Mouse (Mus musculus) embryonic stem cell, embryonic (primary cell): ENCODE results near the gene Shisa7.

ENCODE experiments used
- CTCF ChIA-PET, 4 experiments: fragments of 300-600 bp in 2 of 4; fragments of 350-600 bp in 2 of 4; sonication (Branson Sonifier 250); formaldehyde crosslinking; loops; one replicate each; lab custom pipeline; 2022; ENCODE audit warnings: inconsistent platforms in 2 of 4; lab: Charles Lee
- POLR2A ChIA-PET, 4 experiments: fragments of 300-600 bp in 2 of 4; fragments of 350-600 bp in 2 of 4; sonication (Branson Sonifier 250); formaldehyde crosslinking; loops; one replicate each; lab custom pipeline; 2022; ENCODE audit warnings: antibody characterized with exemption in 4 of 4, inconsistent platforms in 1 of 4; lab: Charles Lee

Gene Shisa7

DNA sequence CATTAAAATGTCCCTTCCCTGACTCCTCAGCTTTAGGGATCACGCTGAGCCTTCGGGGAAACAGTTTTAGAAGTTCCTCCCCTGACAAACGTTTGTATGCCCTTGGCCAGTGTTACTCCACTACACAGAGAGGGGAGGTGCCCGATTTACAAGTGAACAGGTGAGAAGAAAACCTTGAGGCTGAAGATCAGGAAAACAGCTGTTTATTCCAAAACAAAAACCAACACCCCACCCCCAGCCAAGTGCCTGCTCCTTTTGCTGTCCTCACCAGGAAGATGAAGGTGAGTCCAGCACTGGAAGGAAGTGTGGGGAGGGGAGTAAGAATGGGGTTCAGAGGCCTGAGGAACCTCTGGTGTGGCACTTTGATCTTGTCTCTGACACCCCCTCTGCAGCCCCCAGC, 19.1 kb downstream of the Shisa7 start:
- ChIA-PET CTCF (interaction anchor here in 2 of 4 experiments (1.6 to 2.0 kb wide), 2 partner anchors 11 to 75 kb away, joined by 5 to 6 read pairs; no protein-coding TSS in a partner anchor), POLR2A (interaction anchor here (0.6 to 22.0 kb wide), 42 partner anchors 8 to 249 kb away, joined by 3 to 646 read pairs (median 5); partner anchors contain the start of genes Ube2s (in 4 of the 4), Isoc2a (in 3 of the 4), Rpl28 (in 3 of the 4) and Shisa7 (in 3 of the 4))

DNA sequence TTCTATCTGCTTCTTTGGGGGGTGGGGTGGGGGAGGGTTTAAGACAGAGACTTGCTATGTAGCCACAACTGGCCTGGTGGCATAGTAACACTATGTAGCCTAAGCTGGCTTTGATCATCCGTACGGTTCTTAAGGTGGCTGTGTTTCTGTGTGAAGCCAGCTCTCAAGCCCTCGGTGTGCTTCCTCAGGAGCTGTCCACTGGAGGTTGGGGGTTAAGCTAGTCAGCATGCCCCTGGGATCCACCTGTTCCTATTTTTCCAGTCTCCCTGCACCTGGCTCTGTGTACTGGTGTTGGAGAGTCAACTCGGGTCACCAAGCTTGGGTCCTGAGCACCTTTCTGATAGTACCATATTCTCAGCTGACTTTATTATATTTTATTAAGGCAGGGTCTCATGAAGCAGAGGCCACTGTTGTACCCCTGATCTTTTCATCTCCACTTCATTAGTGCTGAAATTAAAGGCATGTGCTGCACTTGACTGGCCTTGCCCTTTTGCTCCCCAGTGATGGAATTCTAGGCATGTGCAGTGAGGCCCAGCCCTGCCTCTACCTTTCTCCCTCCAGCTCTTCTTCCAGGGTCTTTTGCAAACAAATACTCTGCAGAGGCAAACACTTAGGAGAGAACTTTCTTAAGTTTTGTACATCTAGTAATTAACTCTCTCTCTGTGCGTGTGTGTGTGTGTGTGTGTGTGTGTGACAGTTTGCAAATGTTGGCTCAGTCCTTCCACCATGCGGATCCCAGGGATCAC, 22.2 kb downstream of the Shisa7 start:
- CTCF ChIA-PET, result interaction anchor here (0.6 to 2.3 kb wide), 12 partner anchors 10 to 80 kb away, joined by 3 to 10 read pairs (median 3); partner anchors contain the start of genes Rpl28 (in 1 of the 4) and Ube2s (in 1 of the 4)

GRCm38 (mm10) chr7:4821690-4822089, 22.8 kb downstream of the Shisa7 start:
- ChIA-PET CTCF (interaction anchor here in 3 of 4 experiments (1.1 to 2.3 kb wide), 4 partner anchors 9 to 15 kb away, joined by 3 to 10 read pairs (median 6); partner anchors contain the start of gene Ube2s (in 1 of the 3)), POLR2A (interaction anchor here (0.5 to 22.0 kb wide), 62 partner anchors 9 to 1351 kb away, joined by 3 to 646 read pairs (median 7); partner anchors contain the start of genes Ube2s (in 4 of the 4), Cox6b2 (in 3 of the 4), Rpl28 (in 3 of the 4) and Ccdc106 (in 2 of the 4))

More for the DNA sequence above, 22.2 kb downstream of the Shisa7 start:
- POLR2A ChIA-PET, result interaction anchor here (0.5 to 22.0 kb wide), 97 partner anchors 8 to 1621 kb away, joined by 3 to 646 read pairs (median 5); partner anchors contain the start of genes Ube2s (in 4 of the 4), Cox6b2 (in 3 of the 4), Fiz1 (in 3 of the 4) and Kmt5c (in 3 of the 4)

DNA sequence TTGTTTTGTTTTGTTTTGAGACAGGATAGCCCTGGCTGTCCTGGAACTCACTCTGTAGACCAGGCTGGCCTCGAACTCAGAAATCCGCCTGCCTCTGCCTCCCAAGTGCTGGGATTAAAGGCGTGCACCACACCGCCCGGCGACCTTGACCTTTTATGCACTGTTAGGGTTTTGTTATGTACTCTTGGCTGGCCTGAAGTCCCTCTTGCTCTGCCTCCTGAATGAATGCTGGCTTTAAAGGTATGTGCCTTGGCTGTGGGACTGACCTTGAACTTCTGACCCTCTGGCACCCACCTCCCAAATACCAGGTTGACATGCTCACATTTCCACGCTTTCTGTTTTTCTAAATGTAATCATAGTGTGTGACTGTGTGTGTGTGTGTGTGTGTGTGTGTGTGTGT, 23.6 kb downstream of the Shisa7 start:
- ChIA-PET CTCF (interaction anchor here in 1 of 4 experiments (0.9 kb wide), 1 partner anchor 136 kb away, joined by 4 read pairs; the partner anchor contains the start of gene Hspbp1), POLR2A (interaction anchor here in 3 of 4 experiments (0.6 to 23.6 kb wide), 36 partner anchors 8 to 209 kb away, joined by 3 to 989 read pairs (median 4); partner anchors contain the start of genes Isoc2a (in 3 of the 3), Ube2s (in 3 of the 3), Rpl28 (in 2 of the 3) and Shisa7 (in 2 of the 3))

- ChIA-PET POLR2A (interaction anchor here in 3 of 4 experiments (0.6 to 23.6 kb wide), 19 partner anchors 8 to 1576 kb away, joined by 3 to 989 read pairs (median 5); partner anchors contain the start of genes Rpl28 (in 2 of the 3), Fiz1 (in 1 of the 3), Gm44973 (in 1 of the 3) and Kmt5c (in 1 of the 3)), CTCF (interaction anchor here in 1 of 4 experiments (1.5 kb wide), 1 partner anchor 124 kb away, joined by 3 read pairs; no protein-coding TSS in a partner anchor)
These were observed 27.9 kb downstream of the Shisa7 start for GRCm38 (mm10) chr7:4816559-4816958.

GRCm38 (mm10) chr7:4813105-4813791, 31.2 kb downstream of the Shisa7 start:
- CTCF ChIA-PET, result interaction anchor here in 2 of 4 experiments (0.6 to 1.8 kb wide), 13 partner anchors 9 to 305 kb away, joined by 3 to 10 read pairs (median 5); partner anchors contain the start of genes Cox6b2 (in 1 of the 2), Rpl28 (in 1 of the 2) and Sbk2 (in 1 of the 2)
- POLR2A ChIA-PET, result interaction anchor here (0.6 to 23.6 kb wide), 318 partner anchors 7 to 1916 kb away, joined by 3 to 989 read pairs (median 6); partner anchors contain the start of genes Rpl28 (in 4 of the 4), Cox6b2 (in 3 of the 4), Dnaaf3 (in 3 of the 4) and Fiz1 (in 3 of the 4)

- CTCF ChIA-PET, result interaction anchor here in 2 of 4 experiments (0.5 to 1.8 kb wide), 14 partner anchors 10 to 1343 kb away, joined by 3 to 10 read pairs (median 4); partner anchors contain the start of genes Cox6b2 (in 1 of the 2), Rpl28 (in 1 of the 2), Sbk2 (in 1 of the 2) and Zfp787 (in 1 of the 2)
- POLR2A ChIA-PET, result interaction anchor here (0.5 to 23.6 kb wide), 337 partner anchors 8 to 1964 kb away, joined by 3 to 989 read pairs (median 5); partner anchors contain the start of genes Rpl28 (in 4 of the 4), Cox6b2 (in 3 of the 4), Dnaaf3 (in 3 of the 4) and Fiz1 (in 3 of the 4)
These were observed 32.0 kb downstream of the Shisa7 start, which contains the start of gene Ube2s for GRCm38 (mm10) chr7:4812303-4813104. Ube2s (minus strand) TSS chr7:4812590.

- ChIA-PET POLR2A (interaction anchor here (0.6 to 25.1 kb wide), 202 partner anchors 2 to 1964 kb away, joined by 3 to 989 read pairs (median 8); partner anchors contain the start of genes Cox6b2 (in 3 of the 4), Hspbp1 (in 3 of the 4), Isoc2a (in 3 of the 4) and Kmt5c (in 3 of the 4)), CTCF (interaction anchor here in 1 of 4 experiments (1.1 to 1.8 kb wide), 4 partner anchors 100 to 304 kb away, joined by 4 to 9 read pairs (median 7); no protein-coding TSS in a partner anchor)
These were observed 32.6 kb downstream of the Shisa7 start for GRCm38 (mm10) chr7:4811842-4812302.

DNA sequence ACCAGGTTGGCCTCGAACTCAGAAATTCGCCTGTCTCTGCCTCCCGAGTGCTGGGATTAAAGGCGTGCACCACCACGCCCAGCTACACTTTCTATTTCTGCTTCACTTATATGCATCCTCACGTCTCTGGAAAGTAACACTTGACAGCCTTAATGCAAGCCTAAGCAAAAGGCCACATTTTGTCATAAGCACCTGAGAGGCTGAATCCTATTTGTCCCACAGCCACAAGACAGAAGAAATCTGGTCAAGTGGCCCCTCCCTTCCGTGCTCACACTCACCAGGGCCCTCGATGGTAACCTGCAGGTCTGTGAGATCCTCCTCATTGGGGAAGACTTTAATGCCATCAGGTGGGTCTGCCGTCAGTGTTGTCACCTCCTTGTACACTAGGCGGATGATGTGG, 33.4 kb downstream of the Shisa7 start:
- CTCF ChIA-PET, result interaction anchor here in 1 of 4 experiments (0.9 kb wide), 1 partner anchor 89 kb away, joined by 5 read pairs; no protein-coding TSS in a partner anchor
- POLR2A ChIA-PET, result interaction anchor here (0.7 to 25.1 kb wide), 83 partner anchors 2 to 674 kb away, joined by 3 to 989 read pairs (median 19); partner anchors contain the start of genes Rpl28 (in 4 of the 4), Isoc2a (in 3 of the 4), Kmt5c (in 3 of the 4) and Shisa7 (in 3 of the 4)

DNA sequence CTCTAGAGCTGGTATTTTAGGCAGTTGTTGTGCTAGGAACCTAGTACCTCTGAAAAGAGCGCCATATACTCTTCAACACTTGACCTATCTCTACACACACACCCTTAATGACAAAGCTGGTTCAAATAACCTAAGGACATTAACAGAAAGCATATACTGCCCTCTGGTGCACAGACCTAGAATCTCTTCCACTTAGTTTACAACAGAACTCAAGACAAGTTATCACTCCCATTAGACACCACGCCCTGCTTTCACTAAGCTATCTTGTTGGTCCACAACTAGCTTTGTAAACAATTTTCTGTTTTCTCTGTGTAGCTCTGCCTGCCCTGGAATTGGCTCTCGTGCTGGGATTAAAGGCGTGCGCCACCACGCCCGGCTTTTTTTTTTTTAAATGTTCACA, 37.8 kb downstream of the Shisa7 start:
- CTCF ChIA-PET, result interaction anchor here (0.5 to 1.8 kb wide), 37 partner anchors 11 to 362 kb away, joined by 3 to 12 read pairs (median 3); partner anchors contain the start of genes Cox6b2 (in 1 of the 4), Hspbp1 (in 1 of the 4), Isoc2a (in 1 of the 4) and Kmt5c (in 1 of the 4)
- POLR2A ChIA-PET, result interaction anchor here (0.5 to 25.1 kb wide), 91 partner anchors 3 to 670 kb away, joined by 3 to 989 read pairs (median 4); partner anchors contain the start of genes Rpl28 (in 4 of the 4), Isoc2a (in 3 of the 4), Cox6b2 (in 2 of the 4) and Hspbp1 (in 2 of the 4)

DNA sequence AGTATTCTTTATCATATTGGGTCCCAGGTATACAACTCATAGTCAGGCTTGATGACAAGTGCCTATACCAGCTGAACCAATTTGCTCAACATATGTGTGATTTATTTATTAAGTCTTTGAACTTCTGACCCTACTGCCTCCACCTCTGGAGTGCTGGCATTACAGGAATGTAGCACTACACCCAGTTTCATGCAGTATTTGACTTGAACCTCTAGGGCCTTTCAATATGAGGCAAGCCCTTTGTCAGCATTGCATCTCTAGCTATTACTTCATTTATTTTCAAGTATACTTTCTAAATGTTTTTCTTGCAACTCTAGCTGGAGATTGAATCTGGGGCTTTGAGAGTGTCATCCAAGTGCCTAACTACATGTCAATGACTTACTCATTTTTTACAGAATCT, 42.2 kb downstream of the Shisa7 start:
- POLR2A ChIA-PET, result interaction anchor here (0.6 to 25.1 kb wide), 28 partner anchors 3 to 270 kb away, joined by 3 to 989 read pairs (median 4); partner anchors contain the start of genes Rpl28 (in 3 of the 4), Ube2s (in 3 of the 4), Cox6b2 (in 2 of the 4) and Tmem238 (in 2 of the 4)
- CTCF ChIA-PET, result interaction anchor here in 1 of 4 experiments (0.6 kb wide), 1 partner anchor 287 kb away, joined by 4 read pairs; no protein-coding TSS in a partner anchor

GRCm38 (mm10) chr7:4795767-4796433, 48.6 kb downstream of the Shisa7 start:
- CTCF ChIA-PET, result interaction anchor here (0.6 to 2.0 kb wide), 15 partner anchors 11 to 230 kb away, joined by 3 to 10 read pairs (median 3); partner anchors contain the start of gene Kmt5c (in 1 of the 4)
- POLR2A ChIA-PET, result interaction anchor here (0.5 to 25.1 kb wide), 82 partner anchors 8 to 1151 kb away, joined by 3 to 989 read pairs (median 5); partner anchors contain the start of genes Ube2s (in 4 of the 4), Cox6b2 (in 3 of the 4), Hspbp1 (in 3 of the 4) and Il11 (in 2 of the 4)

GRCm38 (mm10) chr7:4794631-4795168, 49.8 kb downstream of the Shisa7 start:
- CTCF ChIA-PET, result interaction anchor here in 2 of 4 experiments (0.5 to 2.0 kb wide), 5 partner anchors 12 to 72 kb away, joined by 3 to 10 read pairs (median 4); partner anchors contain the start of genes Cox6b2 (in 1 of the 2) and Kmt5c (in 1 of the 2)

More at GRCm38 (mm10) chr7:4794631-4795168, 49.8 kb downstream of the Shisa7 start:
- POLR2A ChIA-PET, result interaction anchor here (0.6 to 25.1 kb wide), 61 partner anchors 10 to 316 kb away, joined by 3 to 989 read pairs (median 4); partner anchors contain the start of genes Cox6b2 (in 4 of the 4), Kmt5c (in 3 of the 4), Ube2s (in 3 of the 4) and Hspbp1 (in 2 of the 4)
